9 mouse cellular contexts compared by ENCODE assay signal in the genomic region with DNA sequence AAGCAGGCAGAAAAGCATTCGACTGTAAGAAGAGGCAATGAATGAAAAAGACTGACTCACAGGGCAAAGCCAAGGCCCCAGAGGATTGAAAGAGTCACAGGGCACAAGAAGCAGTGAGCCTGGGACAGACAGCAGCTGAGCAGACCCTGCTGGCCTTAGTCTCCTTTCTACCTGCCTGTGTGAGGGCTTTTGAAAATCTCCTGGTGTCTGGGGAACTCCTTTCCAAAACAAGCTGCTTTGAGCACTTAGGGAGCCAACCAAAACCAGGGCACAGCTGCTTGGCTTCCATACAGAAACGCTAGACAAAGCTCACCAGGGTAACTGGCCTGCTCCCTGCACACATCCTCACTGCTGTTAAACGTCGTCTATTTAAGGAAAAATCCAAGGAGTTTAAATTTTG.
DNase-seq lines count a peak whose midpoint lies in the region; ATAC-seq lines count a peak whose summit lies in the region.
"Had no signal": no experiment of that assay in that cellular context is flagged by ENCODE, and none has a peak within 500 bp of the region (broad histone marks: within the 10 kb centered on the region; RNA-seq: fewer than 3 reads in every experiment).

No protein-coding gene starts in this region.

- no peak overlapping the region for H3K9ac ChIP-seq in forebrain, embryonic 15.5 days (replicated peaks)
- H3K9ac ChIP-seq in midbrain, embryonic 12.5 days (replicated peaks), result no peak overlapping the region
- H3K9ac ChIP-seq in heart, embryonic 12.5 days, result no peak overlapping the region

- H3K27ac ChIP-seq in forebrain, embryonic 15.5 days (replicated peaks), result peak overlapping the region; percentile 51
- peak overlapping the region; percentile 69 for H3K27ac ChIP-seq in midbrain, embryonic 12.5 days (replicated peaks)
- H3K27ac ChIP-seq in heart, embryonic 12.5 days (ENCODE audit: poor library complexity, severe bottlenecking), result no peak overlapping the region

- H3K4me3 ChIP-seq in forebrain, embryonic 15.5 days, result no peak overlapping the region
- H3K4me3 ChIP-seq in midbrain, embryonic 12.5 days, result no peak overlapping the region
- H3K4me3 ChIP-seq in heart, embryonic 12.5 days, result no peak overlapping the region

- ATAC-seq in forebrain, embryonic 15.5 days (replicated peaks), result no peak
- no peak for ATAC-seq in midbrain, embryonic 12.5 days (ENCODE audit: low FRiP score, low read depth)
- ATAC-seq in heart, embryonic 12.5 days (ENCODE audit: insufficient number of reproducible peaks, low FRiP score), result no peak

- no peak overlapping the region for H3K4me2 ChIP-seq in forebrain, embryonic 15.5 days (replicated peaks)
- H3K4me2 ChIP-seq in midbrain, embryonic 12.5 days (replicated peaks), result no peak overlapping the region
- H3K4me2 ChIP-seq in heart, embryonic 12.5 days, result no peak overlapping the region

- peak; percentile 49 for DNase-seq in adrenal gland, adult 2 months
- DNase-seq in adrenal gland, postnatal 14 days, result no peak
- peak; percentile 4 for DNase-seq in adrenal gland, postnatal 10 days
- DNase-seq in gastrocnemius, adult 18-20 months (ENCODE audit: low spot score), result no peak
- no peak for DNase-seq in kidney, adult 9 months
- DNase-seq: thymus, postnatal 14 days had no signal

- H3K9me3 ChIP-seq in forebrain, embryonic 15.5 days, result no peaks in the 10 kb centered on the region
- no peaks in the 10 kb centered on the region for H3K9me3 ChIP-seq in midbrain, embryonic 12.5 days
- H3K9me3 ChIP-seq in heart, embryonic 12.5 days (replicated peaks), result no peaks in the 10 kb centered on the region

- H3K4me1 ChIP-seq in forebrain, embryonic 15.5 days, result peaks cover 15% of the 10 kb centered on the region
- H3K4me1 ChIP-seq in midbrain, embryonic 12.5 days, result peaks cover 13% of the 10 kb centered on the region
- H3K4me1 ChIP-seq in heart, embryonic 12.5 days (replicated peaks), result peaks cover 15% of the 10 kb centered on the region

- H3K36me3 ChIP-seq in forebrain, embryonic 15.5 days, result no peaks in the 10 kb centered on the region
- 0 out of 2 replicates have a peak, but pooled peaks cover 5% of the 10 kb centered on the region for H3K36me3 ChIP-seq in midbrain, embryonic 12.5 days
- no peaks in the 10 kb centered on the region for H3K36me3 ChIP-seq in heart, embryonic 12.5 days

- no peaks in the 10 kb centered on the region for H3K27me3 ChIP-seq in forebrain, embryonic 15.5 days
- H3K27me3 ChIP-seq in midbrain, embryonic 12.5 days, result no peaks in the 10 kb centered on the region
- no peaks in the 10 kb centered on the region for H3K27me3 ChIP-seq in heart, embryonic 12.5 days (replicated peaks)

- WGBS in forebrain, embryonic 15.5 days, result 13% methylated on average over 4 of the region's 4 CpGs
- 35% methylated on average over 4 of the region's 4 CpGs for WGBS in midbrain, embryonic 12.5 days
- 57% methylated on average over 4 of the region's 4 CpGs for WGBS in heart, embryonic 12.5 days

Comparison
In these comparisons a context has a peak if more than half of its experiments do, and no peak if none do; other contexts are left out.
1. DNase-seq: peak in adrenal gland, adult 2 months (single experiment) and adrenal gland, postnatal 10 days (single experiment); none in adrenal gland, postnatal 14 days (single experiment), gastrocnemius, adult 18-20 months (single experiment) and kidney, adult 9 months (single experiment).